Comparison of ENCODE assay signal across 8 mouse cellular contexts in the genomic region with DNA sequence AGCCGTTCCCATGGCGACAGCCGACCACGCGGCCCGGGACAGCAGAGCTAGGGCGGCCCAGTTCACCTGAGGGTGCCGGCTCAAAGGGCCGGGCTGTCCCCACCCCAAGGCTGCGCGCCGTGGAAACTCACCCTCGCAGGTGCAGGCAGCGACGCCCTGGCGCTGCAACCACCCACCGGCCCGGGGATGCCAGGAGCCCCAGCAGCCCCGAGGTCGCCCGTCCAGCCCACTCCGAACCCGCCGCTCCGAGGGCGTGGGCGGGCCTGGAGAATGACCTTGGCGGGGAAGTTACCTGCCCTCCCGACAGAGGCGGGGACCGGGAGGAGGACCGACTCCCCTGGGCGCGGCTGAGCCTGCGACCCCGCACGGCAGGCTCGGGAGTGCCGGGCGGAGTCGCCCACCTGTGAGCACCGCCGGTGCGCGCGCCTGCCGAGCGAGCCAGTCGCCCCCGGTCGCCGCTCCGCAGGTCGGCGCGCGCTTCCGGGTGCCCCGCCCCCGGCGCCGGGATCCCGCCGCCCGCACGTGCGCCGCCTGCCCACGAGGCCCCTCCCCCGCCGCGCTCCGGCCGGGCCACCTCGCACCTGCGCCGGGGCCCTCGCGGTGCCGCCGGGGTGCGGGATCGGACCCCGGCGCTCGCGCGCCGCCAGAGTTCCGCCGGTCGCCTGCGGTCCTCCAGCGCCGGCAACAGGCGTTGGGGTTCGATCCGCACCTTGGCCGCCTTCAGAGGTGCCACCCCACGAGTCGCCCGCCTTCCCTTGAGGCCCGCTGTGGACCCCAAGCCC. TPM values are rescaled to one million over a fixed set of nuclear protein-coding genes. Genes with fewer than 3 reads are reported as not detected.
A peak's percentile ranks its signal among the peaks of the same experiment; 100 is the strongest.
DNase-seq lines count a peak whose midpoint lies in the region; ATAC-seq and TF ChIP-seq lines count a peak whose summit lies in the region.

TSS of gene Zdhhc23 (minus strand) at position 464 of the 782 bp plus-strand sequence.

- under 1% methylated on average over 99 of the region's 103 CpGs for WGBS in cerebellum, adult 2 months
- under 1% methylated on average over 101 of the region's 103 CpGs for WGBS in heart, embryonic 10.5 days
- WGBS in liver, embryonic 13.5 days (ENCODE audit: insufficient replicate concordance), result under 1% methylated on average over 81 of the region's 103 CpGs
- under 1% methylated on average over 102 of the region's 103 CpGs for WGBS in neural tube, embryonic 12.5 days

- no peaks in the 10 kb centered on the region for H3K9me3 ChIP-seq in heart, embryonic 10.5 days
- no peaks in the 10 kb centered on the region for H3K9me3 ChIP-seq in liver, embryonic 13.5 days (replicated peaks)
- no peaks in the 10 kb centered on the region for H3K9me3 ChIP-seq in neural tube, embryonic 12.5 days

- H3K27me3 ChIP-seq in cerebellum, adult 2 months (ENCODE audit: control insufficient read depth, insufficient read depth, low read length), result no peaks in the 10 kb centered on the region
- H3K27me3 ChIP-seq in heart, embryonic 10.5 days (ENCODE audit: insufficient read depth, poor library complexity, severe bottlenecking), result peaks cover 46% of the 10 kb centered on the region
- H3K27me3 ChIP-seq in liver, embryonic 13.5 days, result peaks cover 17% of the 10 kb centered on the region
- H3K27me3 ChIP-seq in neural tube, embryonic 12.5 days (replicated peaks), result peaks cover 12% of the 10 kb centered on the region

- no peaks in the 10 kb centered on the region for H3K4me1 ChIP-seq in cerebellum, adult 2 months (ENCODE audit: control insufficient read depth, insufficient read depth, low read length)
- H3K4me1 ChIP-seq in heart, embryonic 10.5 days, result peaks cover 12% of the 10 kb centered on the region
- H3K4me1 ChIP-seq in liver, embryonic 13.5 days (replicated peaks), result peaks cover 12% of the 10 kb centered on the region
- H3K4me1 ChIP-seq in neural tube, embryonic 12.5 days, result peaks cover 10% of the 10 kb centered on the region

- peak within 1 kb of the TSS; percentile 66 for H3K9ac ChIP-seq in liver, embryonic 13.5 days
- H3K9ac ChIP-seq in neural tube, embryonic 12.5 days, result peak within 1 kb of the TSS; percentile 58

- no peak for TF ChIP-seq POLR2A in cerebellum, adult 2 months (IDR thresholded peaks at IDR 0.05; ENCODE audit: borderline replicate concordance, insufficient read depth, low read length)

- H3K36me3 ChIP-seq in heart, embryonic 10.5 days, result no peaks in the 10 kb centered on the region
- no peaks in the 10 kb centered on the region for H3K36me3 ChIP-seq in liver, embryonic 13.5 days
- H3K36me3 ChIP-seq in neural tube, embryonic 12.5 days, result no peaks in the 10 kb centered on the region

- H3K4me3 ChIP-seq in cerebellum, adult 2 months (replicated peaks; ENCODE audit: insufficient read depth, low read depth, low read length), result peak within 1 kb of the TSS; percentile 61
- peak within 1 kb of the TSS; percentile 84 for H3K4me3 ChIP-seq in heart, embryonic 10.5 days
- peak within 1 kb of the TSS; percentile 69 for H3K4me3 ChIP-seq in liver, embryonic 13.5 days (replicated peaks)
- peak within 1 kb of the TSS; percentile 66 for H3K4me3 ChIP-seq in neural tube, embryonic 12.5 days

- peak; percentile 77 for ATAC-seq in liver, embryonic 13.5 days (ENCODE audit: low read depth)
- ATAC-seq in neural tube, embryonic 12.5 days (ENCODE audit: low FRiP score, low read depth), result peak; percentile 83

- peak; percentile 9 to 25 for DNase-seq in heart, adult 18-20 months
- DNase-seq in heart, adult 9 months (ENCODE audit: low spot score in 2 of 2), result no peak
- peak; percentile 36 to 39 for DNase-seq in cerebellum, adult 2 months
- no peak for DNase-seq in heart, embryonic 10.5 days (ENCODE audit: low spot score)
- peak; percentile 38 for DNase-seq in kidney, adult 9 months
- DNase-seq in liver, embryonic 13.5 days, result peak; percentile 9
- peak; percentile 36 to 45 for DNase-seq in thymus, adult 18-20 months

- H3K27ac ChIP-seq in cerebellum, adult 2 months (ENCODE audit: insufficient read depth, low read length), result no peak within 1 kb of the TSS
- H3K27ac ChIP-seq in heart, embryonic 10.5 days, result peak within 1 kb of the TSS; percentile 85
- no peak within 1 kb of the TSS for H3K27ac ChIP-seq in liver, embryonic 13.5 days
- no peak within 1 kb of the TSS for H3K27ac ChIP-seq in neural tube, embryonic 12.5 days

- TF ChIP-seq CTCF in cerebellum, adult 2 months (IDR thresholded peaks at IDR 0.05; ENCODE audit: borderline replicate concordance, insufficient read depth, low read depth, low read length), result no peak

- H3K4me2 ChIP-seq in liver, embryonic 13.5 days, result peak within 1 kb of the TSS; percentile 96
- H3K4me2 ChIP-seq in neural tube, embryonic 12.5 days (replicated peaks), result peak within 1 kb of the TSS; percentile 100

RNA-seq across cellular contexts. Expression of gene Zdhhc23, which starts in this region (rescaled TPM):
- under 1 TPM; 0.27 to 0.95 TPM for total RNA-seq in heart, adult 18-20 months (2021)
- 1.9 and 2.1 TPM in 2 replicates for polyA plus RNA-seq in cerebellum, adult 2 months (2012; rRNA removed)
- 1.2 TPM in 2 replicates for polyA plus RNA-seq in heart, embryonic 10.5 days (2016; fragmentation: Nextera tagmentation; extraction: Ambion mirVana)
- polyA plus RNA-seq in liver, embryonic 13.5 days (2015; fragmentation: Nextera tagmentation; extraction: Ambion mirVana), result 0.25 and 0.27 TPM in 2 replicates
- polyA plus RNA-seq in neural tube, embryonic 12.5 days (2016; fragmentation: Nextera tagmentation; extraction: Ambion mirVana), result 0.64 and 0.91 TPM in 2 replicates

Comparison
In these comparisons a context has a peak if more than half of its experiments do, and no peak if none do; other contexts are left out.
1. Peak in DNase-seq in heart, adult 18-20 months; RNA of the gene not detected or under 1 TPM.
2. Peak in DNase-seq, ATAC-seq, H3K4me3 ChIP-seq, H3K9ac ChIP-seq and H3K4me2 ChIP-seq in liver, embryonic 13.5 days; RNA of the gene not detected or under 1 TPM.
3. Peak in ATAC-seq, H3K4me3 ChIP-seq, H3K9ac ChIP-seq and H3K4me2 ChIP-seq in neural tube, embryonic 12.5 days; RNA of the gene not detected or under 1 TPM.
4. DNase-seq: peak in cerebellum, adult 2 months (2 of 2), kidney, adult 9 months (single experiment) and thymus, adult 18-20 months (2 of 2); none in heart, adult 9 months (0 of 2) and heart, embryonic 10.5 days (single experiment).
5. Peak in every context shown above with its lines, with median percentiles within 50 percentile points of each other: H3K4me3 ChIP-seq.